In the genomic region with DNA sequence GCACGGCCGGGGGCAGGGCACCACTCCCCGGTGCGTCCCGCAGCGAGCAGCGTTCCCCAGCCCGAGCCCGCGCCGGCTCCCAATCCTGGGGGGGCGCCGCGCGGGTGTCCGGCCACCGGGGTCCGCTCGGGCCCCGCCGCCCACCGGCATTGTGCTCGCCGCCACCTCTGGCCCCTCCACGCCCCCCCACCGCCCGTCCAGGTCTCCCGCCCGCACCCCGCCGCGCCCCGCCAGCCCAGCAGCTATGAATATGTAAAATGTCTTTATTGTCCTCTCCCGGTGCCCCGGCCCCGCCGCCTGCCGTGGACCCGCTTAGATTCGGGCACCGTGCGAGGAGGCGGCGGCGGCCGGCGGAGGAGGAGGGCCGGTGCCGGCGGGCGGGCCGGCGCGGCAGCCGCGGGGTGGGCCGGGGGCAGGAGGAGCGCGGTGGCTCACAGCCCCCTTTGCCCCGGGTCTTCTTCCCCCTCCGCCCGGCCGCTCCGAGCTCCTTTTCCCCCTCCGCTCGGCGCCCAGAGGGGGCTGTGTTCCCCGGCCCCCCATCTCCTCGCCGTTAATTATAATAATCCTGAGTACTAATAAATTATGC, we compare ENCODE assay signal across 7 mouse cellular contexts. TPM values are rescaled to one million over a fixed set of nuclear protein-coding genes. Genes with fewer than 3 reads are reported as not detected.
DNase-seq lines count a peak whose midpoint lies in the region; ATAC-seq and TF ChIP-seq lines count a peak whose summit lies in the region.

No protein-coding gene starts in this region.

- H3K9ac ChIP-seq in forebrain, embryonic 13.5 days, result peak overlapping the region; percentile 100

- intact Hi-C loops in left cerebral cortex, postnatal 10 days (cut with DNase I), result loop anchor here (1.0 to 10.0 kb wide), 3 partner anchors 152 to 373 kb away; a partner anchor contains a TSS

- no peaks in the 10 kb centered on the region for H3K27me3 ChIP-seq in forebrain, embryonic 13.5 days
- no peaks in the 10 kb centered on the region for H3K27me3 ChIP-seq in megakaryocyte, embryonic 14.5 days (replicated peaks)

- H3K4me1 ChIP-seq in forebrain, embryonic 13.5 days, result peaks cover 38% of the 10 kb centered on the region
- H3K4me1 ChIP-seq in megakaryocyte, embryonic 14.5 days, result peaks cover 44% of the 10 kb centered on the region

- H3K36me3 ChIP-seq in forebrain, embryonic 13.5 days (ENCODE audit: poor library complexity, severe bottlenecking), result no peaks in the 10 kb centered on the region
- H3K36me3 ChIP-seq in megakaryocyte, embryonic 14.5 days (replicated peaks; ENCODE audit: low read length), result no peaks in the 10 kb centered on the region

- no peak for TF ChIP-seq CTCF in layer of hippocampus, adult 2 months (conservative IDR thresholded peaks at IDR 0.05)

- H3K27ac ChIP-seq in layer of hippocampus, adult 2 months, result peak overlapping the region; percentile 98
- peak overlapping the region; percentile 96 for H3K27ac ChIP-seq in forebrain, embryonic 13.5 days

- peak; percentile 57 for ATAC-seq in forebrain, embryonic 13.5 days
- no peak for ATAC-seq in activated CD4-positive, CD25-positive, alpha-beta regulatory T cell, adult 4 months

- WGBS in forebrain, embryonic 13.5 days, result 3% methylated on average over 38 of the region's 70 CpGs

- no peaks in the 10 kb centered on the region for H3K9me3 ChIP-seq in forebrain, embryonic 13.5 days (replicated peaks)
- no peaks in the 10 kb centered on the region for H3K9me3 ChIP-seq in megakaryocyte, embryonic 14.5 days

- peak overlapping the region; percentile 96 for H3K4me3 ChIP-seq in layer of hippocampus, adult 2 months
- H3K4me3 ChIP-seq in forebrain, embryonic 13.5 days, result peak overlapping the region; percentile 99
- peak overlapping the region; percentile 97 for H3K4me3 ChIP-seq in megakaryocyte, embryonic 14.5 days (replicated peaks)

- peak; percentile 2 to 32 for DNase-seq in layer of hippocampus, adult 2 months (ENCODE audit: low spot score in 2 of 2)
- DNase-seq in layer of hippocampus, postnatal 10 days (ENCODE audit: low spot score in 2 of 2), result no peak
- DNase-seq in adrenal gland, postnatal 36 days, result peak; percentile 69 to 72
- peak; percentile 8 to 75 for DNase-seq in left cerebral cortex, postnatal 10 days (ENCODE audit: extremely low spot score in 1 of 2, low spot score in 2 of 2)

- H3K4me2 ChIP-seq in forebrain, embryonic 13.5 days, result peak overlapping the region; percentile 87

RNA-seq across cellular contexts. Expression of a gene that starts 0.5 kb away (rescaled TPM):
- total RNA-seq in layer of hippocampus, adult 2 months (2021), result 10 to 100 TPM; 15.2 to 22.4 TPM
- total RNA-seq in layer of hippocampus, postnatal 10 days (2021), result 10 to 100 TPM; 18.6 to 22.2 TPM
- 10 to 100 TPM; 11.2 to 14.3 TPM for total RNA-seq in adrenal gland, postnatal 36 days (2021)
- polyA plus RNA-seq in forebrain, embryonic 13.5 days (2015; fragmentation: Nextera tagmentation; extraction: Ambion mirVana), result 23.9 and 25.9 TPM in 2 replicates
- total RNA-seq in left cerebral cortex, postnatal 10 days (2021), result 10 to 100 TPM; 17.5 to 18.0 TPM
- 3.8 and 3.9 TPM in 2 replicates for polyA plus RNA-seq in megakaryocyte, embryonic 14.5 days (2012; ENCODE audit: insufficient read depth, low replicate concordance)
- 10 to 100 TPM; 34.8 to 36.9 TPM for polyA plus RNA-seq in activated CD4-positive, CD25-positive, alpha-beta regulatory T cell, adult 4 months (2017; shearing (Covaris generic))

Comparison
In these comparisons a context has a peak if more than half of its experiments do, and no peak if none do; other contexts are left out.
1. DNase-seq: peak in layer of hippocampus, adult 2 months (2 of 2), adrenal gland, postnatal 36 days (2 of 2) and left cerebral cortex, postnatal 10 days (2 of 2); none in layer of hippocampus, postnatal 10 days (0 of 2).
2. Peak in every context shown above with its lines, with median percentiles within 50 percentile points of each other: H3K4me3 ChIP-seq.